Mouse (Mus musculus): ENCODE measurements around the gene Prrt2. TPM values are rescaled to one million over a fixed set of nuclear protein-coding genes. Genes with fewer than 3 reads are reported as not detected.

Gene Prrt2
- total RNA-seq (2012; rRNA removed) (0.12 and 0.13 TPM in 2 replicates), polyA plus RNA-seq (2012; ENCODE audit: insufficient read depth in 1 of 2, insufficient read length in 2 of 2, low read depth in 1 of 2, low replicate concordance in 2 of 2, missing spikeins in 1 of 2) (1 to 10 TPM in 1 of 2 experiments, not detected in 1; 1.4 TPM)

DNA sequence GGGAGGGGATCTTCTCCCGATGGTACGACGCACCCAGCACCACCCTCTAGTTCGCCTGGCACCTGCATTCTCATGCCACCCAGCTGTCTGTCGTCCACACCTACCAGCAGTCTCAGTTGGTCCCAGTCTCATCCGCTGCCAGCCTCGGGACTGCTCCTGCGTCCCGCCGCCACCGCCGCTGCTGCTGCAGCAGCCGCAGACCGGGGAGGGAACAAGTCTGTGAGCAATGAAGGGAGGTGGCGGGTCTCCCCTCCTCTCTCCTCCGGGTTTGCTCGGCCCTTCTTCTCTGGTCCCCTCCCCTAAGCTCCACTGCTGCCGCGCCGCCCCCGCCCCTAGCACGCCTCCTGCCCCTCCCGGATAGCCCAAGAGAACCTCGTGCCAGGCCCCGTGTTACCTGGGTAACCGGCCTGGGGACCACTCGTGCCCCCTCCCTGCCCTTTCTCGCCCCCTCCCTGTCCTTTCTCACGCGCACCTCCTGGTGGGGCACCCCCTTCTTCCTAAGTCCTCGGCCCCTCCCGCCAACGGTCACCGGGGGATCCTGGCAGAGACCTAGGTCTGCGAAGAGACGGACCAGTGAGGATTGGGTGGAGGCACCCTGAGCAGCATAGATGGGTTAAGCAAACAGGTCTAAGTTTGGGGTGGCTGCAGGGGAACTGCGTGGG is at the start of gene Prrt2, which contains the start of gene Gm42742:
Gene Prrt2 (minus strand): TSS at position 311 of the 662 bp plus-strand sequence.
Gene Gm42742 (minus strand): TSS at position 197 of the 662 bp plus-strand sequence.
- Histone ChIP-seq H3K9me3 (replicated peaks; ENCODE audit: insufficient read depth, low read length) (no peaks in the 10 kb centered on the region), H3K27ac (ENCODE audit: control insufficient read depth, low read depth, low read length) (no peak within 1 kb of the TSS), H3K4me1 (ENCODE audit: control insufficient read depth in 1 of 2, insufficient read depth in 2 of 2, low read length in 2 of 2) (peaks cover 0 to 17% of the 10 kb centered on the region in 2 experiments; a peak in 2 of 4 replicates), H3K79me2 (ENCODE audit: control insufficient read depth, insufficient read depth, low read length, poor library complexity) (peaks cover 48% of the 10 kb centered on the region), H3K9ac (ENCODE audit: control insufficient read depth, low read depth, low read length, poor library complexity, severe bottlenecking) (peak within 1 kb of the TSS; percentile 11; the same call in 1 of the 2 replicates), H3K4me3 (ENCODE audit: control insufficient read depth in 1 of 2, insufficient read depth in 1 of 2, low read depth in 2 of 2, low read length in 2 of 2) (no peak within 1 kb of the TSS), H3K27me3 (ENCODE audit: control insufficient read depth in 1 of 2, insufficient read depth in 2 of 2, low read length in 2 of 2) (no peaks in the 10 kb centered on the region), H3K36me3 (ENCODE audit: control insufficient read depth in 1 of 2, insufficient read depth in 2 of 2, low read length in 2 of 2) (peaks cover 0 to 22% of the 10 kb centered on the region in 2 experiments; a peak in 3 of 4 replicates)
- TF ChIP-seq POLR2AphosphoS2 (IDR thresholded peaks at IDR 0.05; ENCODE audit: low read length) (peak; percentile 98), POLR2A (IDR thresholded peaks at IDR 0.05; ENCODE audit: control insufficient read depth in 1 of 2, insufficient read depth in 1 of 2, low read depth in 1 of 2, low read length in 2 of 2, poor library complexity in 1 of 2) (peak; percentile 62 to 66; a peak in 2 of 4 replicates), MYB (IDR thresholded peaks at IDR 0.05; ENCODE audit: low read depth, low read length) (0 out of 2 replicates have a peak, but pooled peaks have one; percentile 13), MAFK (IDR thresholded peaks at IDR 0.05; ENCODE audit: borderline replicate concordance, low read depth, low read length) (no peak)
- peak; percentile 54 for DNase-seq (ENCODE audit: low read depth, low spot score)

DNA sequence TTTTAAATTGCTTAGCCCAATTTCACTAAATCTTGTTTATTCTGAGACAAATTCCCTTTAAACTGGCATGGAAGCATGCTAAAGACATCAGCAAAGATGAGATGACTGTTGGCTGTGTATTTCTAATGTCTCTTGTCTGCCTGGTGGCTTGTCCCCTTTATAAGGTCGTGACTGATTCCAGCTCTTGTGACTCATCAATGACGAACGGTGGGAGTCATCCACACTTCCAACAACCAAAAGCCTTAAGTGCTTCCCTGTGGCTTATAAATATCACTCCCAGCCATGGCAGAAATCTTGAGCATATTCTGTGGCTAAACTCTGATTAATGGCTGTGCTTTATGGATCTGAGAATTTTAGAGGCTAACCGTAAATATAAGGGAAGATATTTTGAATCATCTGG is 45.3 kb upstream of the Prrt2 start:
- peaks cover 0 to 4% of the 10 kb centered on the region in 2 experiments; a peak in 2 of 4 replicates for H3K36me3 ChIP-seq (ENCODE audit: control insufficient read depth in 1 of 2, insufficient read depth in 2 of 2, low read length in 2 of 2)
- no peaks in the 10 kb centered on the region for H3K27me3 ChIP-seq (ENCODE audit: control insufficient read depth in 1 of 2, insufficient read depth in 2 of 2, low read length in 2 of 2)
- no peak for TF ChIP-seq TBP (IDR thresholded peaks at IDR 0.05; ENCODE audit: low read depth, low read length)
- TF ChIP-seq UBTF (IDR thresholded peaks at IDR 0.05; ENCODE audit: borderline replicate concordance, insufficient read depth, low read depth, low read length): no peak
- no peak for TF ChIP-seq MAX (IDR thresholded peaks at IDR 0.05; ENCODE audit: low read length)
- no peak for TF ChIP-seq SMC3 (IDR thresholded peaks at IDR 0.05; ENCODE audit: low read depth, low read length)
- TF ChIP-seq MYC (IDR thresholded peaks at IDR 0.05; ENCODE audit: low read depth, low read length): no peak
- no peak for TF ChIP-seq CHD2 (IDR thresholded peaks at IDR 0.05; ENCODE audit: low read length)
- no peak for TF ChIP-seq RAD21 (IDR thresholded peaks at IDR 0.05; ENCODE audit: low read depth, low read length)
- TF ChIP-seq ZNF384 (IDR thresholded peaks at IDR 0.05; ENCODE audit: low read depth, low read length): no peak
- TF ChIP-seq ELF1 (IDR thresholded peaks at IDR 0.05; ENCODE audit: low read depth, low read length): no peak
- TF ChIP-seq GABPA (IDR thresholded peaks at IDR 0.05; ENCODE audit: low read depth, low read length): no peak
- no peak for TF ChIP-seq TAL1 (IDR thresholded peaks at IDR 0.05; ENCODE audit: low read length)
- H3K27ac ChIP-seq (ENCODE audit: control insufficient read depth, low read depth, low read length): no peak overlapping the region
- DNase-seq (ENCODE audit: low read depth, low spot score): no peak
- H3K79me2 ChIP-seq (ENCODE audit: control insufficient read depth, insufficient read depth, low read length, poor library complexity): no peaks in the 10 kb centered on the region
- H3K9ac ChIP-seq (ENCODE audit: control insufficient read depth, low read depth, low read length, poor library complexity, severe bottlenecking): no peak overlapping the region
- no peak overlapping the region for H3K4me3 ChIP-seq (ENCODE audit: control insufficient read depth in 1 of 2, insufficient read depth in 1 of 2, low read depth in 2 of 2, low read length in 2 of 2)
- H3K9me3 ChIP-seq (replicated peaks; ENCODE audit: insufficient read depth, low read length): no peaks in the 10 kb centered on the region
- H3K4me1 ChIP-seq (ENCODE audit: control insufficient read depth in 1 of 2, insufficient read depth in 2 of 2, low read length in 2 of 2): no peaks in the 10 kb centered on the region

All from MEL (cell line).